Mouse (Mus musculus): ENCODE measurements at regions not wholly inside any gene's neighbourhood (a gene's known extent, or its start where the extent isn't known, plus 50 kb on each side); places are given as distances from the start of the nearest gene placed in this dataset.

DNA sequence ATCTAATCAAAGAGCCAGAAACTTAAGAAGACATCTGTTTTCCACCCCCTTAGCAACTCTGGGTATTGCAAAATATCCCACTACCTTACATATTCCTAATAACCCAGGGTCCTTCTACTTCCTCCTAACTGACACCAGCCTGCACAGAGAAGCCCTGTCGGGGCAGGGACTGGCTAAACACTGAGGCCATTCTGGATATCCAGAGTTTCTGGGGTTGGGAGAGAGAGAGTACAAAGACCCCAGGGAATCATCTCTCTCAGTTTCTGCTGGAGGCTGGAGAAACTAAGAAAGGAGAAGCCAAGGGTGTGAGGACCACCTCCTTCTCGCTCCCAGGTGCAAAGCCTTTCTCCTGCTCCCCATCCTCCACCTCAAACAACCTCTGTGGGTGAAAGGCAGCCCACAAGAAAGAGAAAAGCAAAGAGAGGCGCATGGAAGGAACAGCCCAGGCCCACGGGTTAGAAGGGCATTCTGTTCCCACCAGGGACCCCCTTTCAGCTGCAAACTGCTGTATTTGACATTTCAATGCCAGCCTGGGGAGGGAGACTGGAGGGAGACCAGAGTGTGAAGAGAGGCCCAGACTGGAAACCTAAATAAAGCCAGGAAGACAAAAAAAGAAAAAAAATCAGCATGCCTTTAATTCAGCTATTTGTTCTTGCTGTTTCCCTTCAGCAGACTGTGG, 152.9 kb upstream of the Rgma start:
- TF ChIP-seq CTCF (IDR thresholded peaks at IDR 0.05; ENCODE audit: low read depth, low read length) (no peak), POLR2A (IDR thresholded peaks at IDR 0.05; ENCODE audit: borderline replicate concordance, low read depth, low read length) (no peak)
